Mouse (Mus musculus) forebrain, embryonic 12.5 days (tissue): Measurements from ENCODE around the gene Gigyf1. TPM values are rescaled to one million over a fixed set of nuclear protein-coding genes. Genes with fewer than 3 reads are reported as not detected.

Experiments used
- ATAC-seq: fragments of 200-750 bp; cut with Nextera tagmentation; 2 replicates; pipeline ENCODE4 v1.8.0; 2017; ENCODE audit warnings: moderate TSS enrichment; ENCODE audit not compliant: low FRiP score
- H3K27ac ChIP-seq: fragments of 300-500 bp; sonication (generic); 2 replicates; pipeline ENCODE4 v1.5.1; 2016; ENCODE audit warnings: mild to moderate bottlenecking
- H3K27me3 ChIP-seq: fragments of 300-500 bp; sonication (generic); 2 replicates; pipeline ENCODE4 v1.6.1; 2016; ENCODE audit warnings: mild to moderate bottlenecking
- H3K36me3 ChIP-seq: fragments of 300-500 bp; sonication (generic); replicated peaks from 2 replicates; pipeline ENCODE4 v1.6.1; 2016; ENCODE audit warnings: mild to moderate bottlenecking
- H3K4me1 ChIP-seq: fragments of 300-500 bp; sonication (generic); 2 replicates; pipeline ENCODE4 v1.6.1; 2016
- H3K4me2 ChIP-seq: fragments of 300-500 bp; sonication (generic); 2 replicates; pipeline ENCODE4 v1.6.1; 2016; ENCODE audit warnings: mild to moderate bottlenecking, moderate library complexity
- H3K4me3 ChIP-seq: fragments of 300-500 bp; sonication (generic); replicated peaks from 2 replicates; pipeline ENCODE4 v1.5.1; 2016; ENCODE audit warnings: mild to moderate bottlenecking
- H3K9ac ChIP-seq: fragments of 300-500 bp; sonication (generic); 2 replicates; pipeline ENCODE4 v1.6.1; 2016; ENCODE audit warnings: mild to moderate bottlenecking
- H3K9me3 ChIP-seq: fragments of 300-500 bp; sonication (generic); 2 replicates; pipeline ENCODE4 v1.6.1; 2016
- WGBS: fragments of 180-500 bp; shearing (Covaris S2); methylation state at CpG from one replicate; pipeline ENCODE4 v1.1.7; 2016; 5-methylcytosine and 5-hydroxymethylcytosine counted together
- microRNA-seq: library from miRNA; unstranded; fragments of <30 nt; microRNA quantifications from one replicate; pipeline ENCODE4, GENCODE M21; 2017
- polyA plus RNA-seq: library from polyadenylated mRNA; unstranded; fragments of >200 nt; fragmentation: Nextera tagmentation; extraction: Ambion mirVana; gene quantifications from 2 replicates; pipeline ENCODE4 v1.2.1, GENCODE M21; 2016

Gene Gigyf1
- polyA plus RNA-seq, 1 experiment from 2014 or later = 18.7 TPM

GRCm38 (mm10) chr5:137569665-137570064, 51.3 kb downstream of the Gigyf1 start, which contains the start of gene Tfr2:
Gene Tfr2, plus strand, starts transcription at chr5:137569840.
- Histone ChIP-seq H3K4me2 (no peak within 1 kb of the TSS), H3K9ac (no peak within 1 kb of the TSS), H3K9me3 (no peaks in the 10 kb centered on the region), H3K36me3 (no peaks in the 10 kb centered on the region; the same call in 1 of the 2 replicates), H3K27me3 (peaks cover 16% of the 10 kb centered on the region), H3K4me3 (no peak within 1 kb of the TSS), H3K27ac (no peak within 1 kb of the TSS), H3K4me1 (peaks cover 3% of the 10 kb centered on the region; the same call in 1 of the 2 replicates)
- 41% methylated on average over 9 of the region's 9 CpGs for WGBS
- ATAC-seq = no peak

GRCm38 (mm10) chr5:137570181-137570580, 51.8 kb downstream of the Gigyf1 start:
- Histone ChIP-seq H3K27me3 (peaks cover 21% of the 10 kb centered on the region), H3K4me2 (no peak overlapping the region), H3K9ac (no peak overlapping the region), H3K4me3 (no peak overlapping the region), H3K4me1 (peaks cover 4% of the 10 kb centered on the region; the same call in 1 of the 2 replicates), H3K36me3 (no peaks in the 10 kb centered on the region; the same call in 1 of the 2 replicates), H3K27ac (no peak overlapping the region), H3K9me3 (no peaks in the 10 kb centered on the region)
- no peak for ATAC-seq
- 66% methylated on average over 7 of the region's 7 CpGs for WGBS

GRCm38 (mm10) chr5:137570691-137571586, 52.6 kb downstream of the Gigyf1 start:
- H3K4me3 ChIP-seq = no peak overlapping the region
- H3K4me1 ChIP-seq = peaks cover 4% of the 10 kb centered on the region; the same call in 1 of the 2 replicates
- peaks cover 22% of the 10 kb centered on the region for H3K27me3 ChIP-seq
- no peak overlapping the region for H3K4me2 ChIP-seq
- no peak overlapping the region for H3K9ac ChIP-seq
- WGBS = 76% methylated on average over 17 of the region's 17 CpGs
- no peaks in the 10 kb centered on the region; the same call in 1 of the 2 replicates for H3K36me3 ChIP-seq
- no peak overlapping the region for H3K27ac ChIP-seq
- no peak for ATAC-seq
- H3K9me3 ChIP-seq = no peaks in the 10 kb centered on the region

GRCm38 (mm10) chr5:137574470-137574901, 56.1 kb downstream of the Gigyf1 start:
- H3K9me3 ChIP-seq = no peaks in the 10 kb centered on the region
- H3K27me3 ChIP-seq = peaks cover 17% of the 10 kb centered on the region
- peaks cover 4% of the 10 kb centered on the region; the same call in 1 of the 2 replicates for H3K4me1 ChIP-seq
- peak overlapping the region; percentile 16 for H3K4me3 ChIP-seq
- 0 out of 2 replicates have a peak overlapping the region, but pooled peaks have one; percentile 30 for H3K9ac ChIP-seq
- H3K27ac ChIP-seq = no peak overlapping the region
- ATAC-seq = no peak
- WGBS = 8% methylated on average over 27 of the region's 27 CpGs
- H3K36me3 ChIP-seq = no peaks in the 10 kb centered on the region
- peak overlapping the region; percentile 49 for H3K4me2 ChIP-seq

Small RNA genes lying within 50 kb of the gene (microRNA-seq; reads per million reads assigned to microRNA genes)
- 1.2 reads per million for gene Mir6418

Other genes with a start within 250 kb of the Gigyf1 start
- 3.1 and 3.6 TPM in 2 replicates for gene Ache, start 231.0 kb upstream of the Gigyf1 start, polyA plus RNA-seq
- 6.0 and 7.2 TPM in 2 replicates for gene Ufsp1, start 223.9 kb upstream of the Gigyf1 start, polyA plus RNA-seq
- 184 and 198 TPM in 2 replicates for gene Srrt, start 210.9 kb upstream of the Gigyf1 start, polyA plus RNA-seq
- gene Trip6, start 204.1 kb upstream of the Gigyf1 start, polyA plus RNA-seq = 41.3 and 43.9 TPM in 2 replicates
- gene Slc12a9, start 185.0 kb upstream of the Gigyf1 start, polyA plus RNA-seq = 17.3 and 17.4 TPM in 2 replicates
- 26.7 and 27.7 TPM in 2 replicates for gene Ephb4, start 168.4 kb upstream of the Gigyf1 start, polyA plus RNA-seq
- gene Zan, start 41.5 kb upstream of the Gigyf1 start, polyA plus RNA-seq = 0.09 TPM in 2 replicates
- gene Pop7, start 16.0 kb upstream of the Gigyf1 start, polyA plus RNA-seq = 61.6 and 62.1 TPM in 2 replicates
- 0.38 and 0.47 TPM in 2 replicates for gene Epo, start 14.7 kb downstream of the Gigyf1 start, polyA plus RNA-seq
- gene Gnb2, start 15.0 kb downstream of the Gigyf1 start, polyA plus RNA-seq = 411 and 417 TPM in 2 replicates
- gene Actl6b, start 35.0 kb downstream of the Gigyf1 start, polyA plus RNA-seq = 76.1 and 80.3 TPM in 2 replicates
- 1.1 and 1.7 TPM in 2 replicates for gene Tfr2, start 51.3 kb downstream of the Gigyf1 start, polyA plus RNA-seq
- gene Mospd3, start 82.5 kb downstream of the Gigyf1 start, polyA plus RNA-seq = 25.7 and 29.0 TPM in 2 replicates
- gene Pcolce, start 95.2 kb downstream of the Gigyf1 start, polyA plus RNA-seq = 30.6 and 39.7 TPM in 2 replicates
- 0.26 and 0.45 TPM in 2 replicates for gene Fbxo24, start 110.5 kb downstream of the Gigyf1 start, polyA plus RNA-seq
- 29.8 and 35.1 TPM in 2 replicates for gene Lrch4, start 110.6 kb downstream of the Gigyf1 start, polyA plus RNA-seq
- gene Gm20605, start 110.6 kb downstream of the Gigyf1 start, polyA plus RNA-seq = 9.6 and 10.1 TPM in 2 replicates
- 9.0 and 10.5 TPM in 2 replicates for gene Sap25, start 122.8 kb downstream of the Gigyf1 start, polyA plus RNA-seq
- gene Irs3, start 127.2 kb downstream of the Gigyf1 start, polyA plus RNA-seq = not detected in 2 replicates
- gene Agfg2, start 166.2 kb downstream of the Gigyf1 start, polyA plus RNA-seq = 28.2 and 31.1 TPM in 2 replicates
- gene Nyap1, start 223.1 kb downstream of the Gigyf1 start, polyA plus RNA-seq = 19.5 and 22.6 TPM in 2 replicates
- gene Tsc22d4, start 227.2 kb downstream of the Gigyf1 start, polyA plus RNA-seq = 68.6 and 73.2 TPM in 2 replicates